Mouse (Mus musculus) urinary bladder, postnatal 36 days (tissue): ENCODE data around the gene Notch2.
"Not testable (repeated sequence)": the region's sequence is repeated elsewhere in the genome, so short reads cannot be mapped to it uniquely, and the experiment has no call there.

Experiments used
- DNase-seq, 2 experiments: peaks; one replicate each; pipeline ENCODE4 v3.0.0; 2022; ENCODE audit warnings: low spot score in 2 of 2, mixed read lengths in 1 of 2

Gene Notch2

GRCm38 (mm10) chr3:98094629-98095583 is 81.6 kb downstream of the Notch2 start:
- DNase-seq, result no peak

DNA sequence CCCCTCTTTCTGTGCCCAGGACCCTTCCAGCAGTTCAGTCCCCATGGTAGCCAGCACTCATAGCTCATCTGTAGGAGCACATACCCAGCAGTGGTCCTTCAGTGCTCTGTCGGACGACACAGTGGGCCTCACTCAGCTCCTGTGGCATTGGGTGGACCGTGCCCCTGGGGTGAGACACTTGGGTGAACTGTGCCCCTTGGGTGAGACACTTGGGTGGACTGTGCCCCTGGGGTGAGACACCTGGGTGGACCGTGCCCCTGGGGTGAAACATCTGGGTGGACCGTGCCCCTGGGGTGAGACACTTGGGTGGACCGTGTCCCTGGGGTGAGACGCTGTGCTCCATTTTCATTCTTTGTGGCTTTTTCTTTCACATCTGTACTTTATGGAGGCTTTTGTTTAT is 83.7 kb downstream of the Notch2 start:
- no peak for DNase-seq

DNA sequence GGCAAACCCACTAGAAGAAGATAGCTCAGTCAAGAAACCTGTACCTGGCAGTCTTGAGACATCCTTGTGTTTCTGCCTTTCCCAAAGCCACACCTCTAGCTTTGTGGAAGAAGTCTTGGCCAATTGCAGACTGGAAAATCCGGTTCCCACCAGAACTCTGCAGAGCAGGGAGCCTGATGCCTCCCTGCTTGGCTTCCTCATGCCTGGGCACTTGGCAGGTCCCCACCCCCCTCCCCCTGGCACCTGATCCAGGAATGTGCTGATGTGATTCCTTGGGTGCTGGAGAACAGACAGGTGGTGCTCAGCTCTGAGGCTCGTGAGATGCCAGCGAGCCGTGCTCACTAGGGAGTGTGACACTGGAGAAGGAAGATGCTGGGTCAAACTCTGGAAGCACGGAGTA is 85.3 kb downstream of the Notch2 start:
- peak; percentile 30 to 44 for DNase-seq

DNA sequence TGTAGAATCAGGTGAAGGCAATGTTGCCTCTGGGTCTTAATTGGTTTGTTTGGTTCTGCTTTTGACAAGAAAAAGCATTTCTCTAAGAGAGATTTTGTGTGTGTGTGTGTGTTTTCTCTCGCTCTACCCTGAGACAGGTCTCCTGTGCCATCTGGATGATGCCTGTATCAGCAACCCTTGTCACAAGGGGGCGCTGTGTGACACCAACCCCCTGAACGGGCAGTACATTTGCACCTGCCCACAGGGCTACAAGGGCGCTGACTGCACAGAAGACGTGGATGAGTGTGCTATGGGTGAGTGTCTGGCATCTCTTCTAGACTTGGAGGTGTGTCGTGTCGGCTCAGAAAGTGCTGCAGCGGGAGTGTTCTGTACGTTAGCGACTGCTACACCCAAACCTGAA is 86.0 kb downstream of the Notch2 start:
- no peak for DNase-seq

DNA sequence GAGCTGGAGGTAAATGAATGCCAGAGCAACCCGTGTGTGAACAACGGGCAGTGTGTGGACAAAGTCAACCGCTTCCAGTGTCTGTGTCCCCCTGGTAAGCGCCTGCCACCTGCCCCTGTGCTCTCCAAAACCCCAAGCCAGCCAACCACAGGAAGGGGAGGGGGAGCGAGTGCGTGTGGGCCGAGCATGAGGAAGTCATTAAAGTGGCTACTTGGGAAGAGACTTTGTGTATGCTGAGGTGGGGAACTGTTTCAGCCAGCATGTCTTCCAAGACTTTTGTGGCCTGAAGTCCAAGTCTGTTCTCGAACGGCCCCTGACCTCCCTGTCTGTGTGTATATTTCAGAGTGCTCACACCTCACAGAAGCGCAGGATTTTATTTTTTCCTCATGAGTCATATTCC is 88.2 kb downstream of the Notch2 start:
- no peak for DNase-seq

- DNase-seq, result no peak
Measured at GRCm38 (mm10) chr3:98104851-98105471, 91.6 kb downstream of the Notch2 start.

- DNase-seq, result no peak
Measured at GRCm38 (mm10) chr3:98105496-98105895, 92.2 kb downstream of the Notch2 start.

DNA sequence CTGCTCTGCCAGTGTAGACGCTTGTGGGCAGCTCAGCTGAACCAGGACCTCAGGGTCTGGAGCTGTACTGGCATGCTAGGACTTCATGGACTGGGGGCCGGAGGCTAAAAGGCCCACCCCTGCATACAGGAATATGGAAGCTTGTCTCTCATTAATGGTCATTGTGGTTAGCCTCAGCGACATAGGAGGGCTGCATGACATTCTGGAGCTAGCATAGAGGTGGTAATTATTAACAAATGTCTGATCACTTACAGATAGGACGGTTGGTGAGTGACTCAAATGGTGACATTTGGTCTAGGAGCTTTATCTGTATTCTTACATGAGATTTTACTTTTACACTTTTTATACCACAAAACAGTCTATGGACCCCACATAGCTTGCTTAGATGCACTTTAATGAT is 92.8 kb downstream of the Notch2 start:
- no peak for DNase-seq

GRCm38 (mm10) chr3:98106590-98107313 is 93.4 kb downstream of the Notch2 start:
- no peak for DNase-seq

GRCm38 (mm10) chr3:98108416-98108815 is 95.1 kb downstream of the Notch2 start:
- DNase-seq, result no peak

GRCm38 (mm10) chr3:98108866-98109265 is 95.5 kb downstream of the Notch2 start:
- DNase-seq, result no peak

DNA sequence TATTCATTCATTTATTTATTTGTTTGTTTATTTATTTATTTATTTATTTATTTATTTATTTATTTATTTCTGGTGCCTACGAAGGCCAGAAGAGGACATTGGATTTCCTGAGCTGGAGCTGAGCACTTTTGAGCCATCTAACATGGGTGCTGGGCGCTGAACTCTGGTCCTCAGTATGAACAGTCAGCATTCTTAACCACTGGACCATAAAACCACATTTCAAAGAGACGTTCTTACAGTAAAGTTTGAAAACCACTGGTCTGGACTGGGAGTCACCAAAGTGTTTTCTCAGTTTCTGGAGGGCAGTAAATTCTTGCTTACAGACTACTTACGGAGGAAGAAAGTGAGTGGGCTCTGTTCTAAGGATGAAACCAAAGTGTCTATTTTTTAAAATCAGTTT is 97.3 kb downstream of the Notch2 start:
- DNase-seq, result no peak

- no peak for DNase-seq
Measured at GRCm38 (mm10) chr3:98118252-98118651, 104.9 kb downstream of the Notch2 start.

DNA sequence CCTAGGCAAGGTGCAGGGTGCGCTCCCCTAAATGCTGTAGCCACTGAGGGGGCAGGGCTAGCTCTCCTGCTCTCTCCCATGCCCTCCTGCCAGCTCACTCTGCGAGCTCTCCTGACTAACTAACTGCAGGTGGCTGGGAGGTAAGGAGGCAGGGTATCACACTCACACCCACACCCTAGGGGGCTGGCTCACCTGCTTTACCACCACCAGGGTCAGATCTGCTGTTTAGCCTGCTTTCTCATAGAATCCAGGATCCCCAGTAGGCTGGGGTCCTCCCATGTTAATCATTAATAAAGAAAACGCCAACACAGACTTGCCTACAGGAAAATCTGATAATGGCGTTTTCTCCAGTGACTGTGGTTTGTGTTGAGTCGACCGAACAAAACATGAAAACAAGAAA is 106.0 kb downstream of the Notch2 start:
- no peak for DNase-seq

GRCm38 (mm10) chr3:98120884-98121283 is 107.6 kb downstream of the Notch2 start:
- DNase-seq, result no peak

GRCm38 (mm10) chr3:98127775-98128174 is 114.4 kb downstream of the Notch2 start:
- DNase-seq, result no peak

DNA sequence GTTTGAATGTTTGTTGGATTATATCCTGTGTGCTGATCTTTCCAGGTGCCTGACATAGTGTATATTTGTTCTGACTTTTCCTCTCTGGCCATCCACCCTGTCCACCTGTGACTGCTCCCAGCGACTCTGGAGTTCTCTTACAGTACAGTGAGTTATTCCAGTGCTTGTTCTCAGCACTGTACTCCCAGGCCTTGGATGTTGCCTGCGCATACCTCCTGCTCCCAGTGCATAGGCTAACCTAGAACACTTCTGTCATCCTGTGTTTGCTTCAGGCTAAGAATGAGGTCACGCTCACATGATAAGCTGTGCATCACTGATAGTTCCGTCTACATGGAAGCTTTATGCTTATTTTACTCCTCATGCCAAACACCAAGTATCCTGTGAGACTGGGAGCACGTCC is 115.4 kb downstream of the Notch2 start:
- no peak for DNase-seq

- DNase-seq, result not testable (repeated sequence)
Measured at GRCm38 (mm10) chr3:98132140-98132539, 118.8 kb downstream of the Notch2 start.

- no peak for DNase-seq
Measured at GRCm38 (mm10) chr3:98132636-98133035, 119.3 kb downstream of the Notch2 start.

DNA sequence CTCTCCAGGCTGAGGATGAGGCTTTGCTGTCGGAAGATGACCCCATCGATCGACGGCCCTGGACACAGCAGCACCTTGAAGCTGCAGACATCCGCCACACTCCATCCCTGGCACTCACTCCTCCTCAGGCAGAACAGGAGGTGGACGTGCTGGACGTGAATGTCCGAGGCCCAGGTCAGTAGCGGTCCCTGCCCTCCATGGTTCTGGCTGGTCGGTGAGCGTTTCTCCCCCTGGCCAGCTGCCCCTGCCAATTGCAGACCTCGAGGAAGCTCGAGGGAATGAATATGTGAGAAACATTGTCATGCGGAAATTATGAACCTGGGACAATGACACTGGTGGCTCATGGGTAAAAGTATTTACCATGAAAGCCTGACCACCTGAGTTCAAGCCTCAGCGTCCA is 128.1 kb downstream of the Notch2 start:
- DNase-seq, result no peak

DNA sequence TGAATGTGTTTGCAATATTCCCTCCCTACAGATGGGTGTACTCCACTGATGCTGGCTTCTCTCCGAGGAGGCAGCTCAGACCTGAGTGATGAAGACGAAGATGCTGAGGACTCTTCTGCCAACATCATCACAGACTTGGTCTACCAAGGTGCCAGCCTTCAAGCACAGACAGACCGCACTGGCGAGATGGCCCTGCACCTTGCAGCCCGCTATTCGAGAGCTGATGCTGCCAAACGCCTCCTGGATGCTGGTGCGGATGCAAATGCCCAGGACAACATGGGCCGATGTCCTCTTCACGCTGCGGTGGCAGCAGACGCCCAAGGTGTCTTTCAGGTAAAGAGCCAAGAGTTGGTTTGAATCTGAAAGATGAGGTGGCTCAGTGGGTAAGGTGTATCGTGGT is 129.5 kb downstream of the Notch2 start:
- DNase-seq, result no peak

DNA sequence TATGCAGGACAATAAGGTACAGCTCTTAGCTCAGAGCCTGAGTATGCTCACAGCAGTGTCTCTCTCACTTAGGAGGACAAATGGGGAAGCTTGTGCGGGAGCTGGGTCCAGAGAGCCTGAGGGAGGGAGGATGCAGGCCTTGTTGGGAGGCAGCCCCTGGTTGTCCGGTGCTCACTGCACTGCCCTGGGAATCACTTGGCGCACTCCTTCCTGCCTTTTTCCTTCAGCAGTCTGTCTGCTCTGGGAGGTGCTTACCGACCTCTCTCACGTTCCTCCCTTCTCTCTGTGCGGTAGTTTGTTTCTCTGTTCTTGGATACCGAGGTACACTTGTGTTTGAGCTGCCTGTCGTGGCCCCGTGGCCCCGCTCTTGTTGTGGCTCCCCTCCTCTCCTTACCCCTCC is 131.9 kb downstream of the Notch2 start:
- no peak for DNase-seq
